Mouse (Mus musculus): ENCODE measurements around the gene Leo1. TPM values are rescaled to one million over a fixed set of nuclear protein-coding genes. Genes with fewer than 3 reads are reported as not detected.

Gene Leo1
- total and polyA plus RNA-seq, 3 experiments: 43.1 to 60.7 (median 49.9) TPM

DNA sequence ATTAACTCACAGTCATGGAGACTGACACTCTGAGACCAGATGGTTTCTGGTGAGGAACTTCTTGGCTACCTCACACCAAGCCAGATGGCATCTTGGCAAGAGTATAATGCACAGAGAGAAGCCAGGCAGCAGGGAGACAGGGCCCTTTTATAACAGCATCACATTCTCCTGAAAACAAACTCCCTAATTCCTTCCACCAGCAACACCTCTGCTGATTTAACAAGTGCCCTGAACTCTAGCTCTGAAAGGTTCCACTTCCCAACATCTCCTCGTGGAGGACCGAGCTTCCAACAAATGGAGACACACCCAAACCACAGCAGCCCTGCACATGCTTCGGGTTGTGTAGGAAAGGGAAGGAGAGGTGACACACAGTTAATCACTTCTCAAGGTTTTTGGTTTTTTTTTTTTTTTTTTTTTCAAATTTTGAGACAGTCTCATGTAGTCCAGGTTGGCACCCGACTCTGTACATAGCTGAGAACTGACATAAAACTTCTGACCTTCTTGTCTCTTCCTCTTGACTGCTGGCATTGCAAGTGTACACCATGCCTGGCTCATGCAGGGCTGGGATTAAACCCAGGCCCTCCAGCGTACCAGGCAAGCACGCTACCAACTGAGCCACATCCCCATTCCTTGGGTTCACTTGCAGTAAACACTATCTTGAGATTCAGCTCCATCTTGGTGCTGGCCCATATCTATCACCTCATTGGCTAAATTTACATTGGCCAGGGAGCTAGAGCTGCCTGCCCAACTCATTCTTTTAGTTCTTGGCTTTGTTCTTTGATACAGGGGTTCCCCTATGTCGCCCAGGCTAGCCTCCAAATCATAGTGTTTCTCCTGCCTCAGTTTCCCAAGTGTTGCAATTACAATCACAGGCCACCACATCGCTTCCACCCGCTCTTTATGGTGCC lies 13.7 kb upstream of the Leo1 start:
- Histone ChIP-seq H3K9ac (ENCODE audit: insufficient read depth, low read depth) (no peak overlapping the region), H3K9me3 (replicated peaks; ENCODE audit: low read length) (no peaks in the 10 kb centered on the region), H3K4me1 (ENCODE audit: control insufficient read depth in 1 of 2, insufficient read depth in 2 of 2) (peaks cover 3 to 27% of the 10 kb centered on the region in 2 experiments; a peak in 3 of 4 replicates), H3K36me3 (replicated peaks in 1 of 2; ENCODE audit: control insufficient read depth in 1 of 2, insufficient read depth in 1 of 2, low read length in 1 of 2) (no peaks in the 10 kb centered on the region), H3K27me3 (replicated peaks) (no peaks in the 10 kb centered on the region), H3K4me3 (replicated peaks in 1 of 3; ENCODE audit: low read depth in 2 of 3, low read length in 2 of 3, poor library complexity in 1 of 3) (no peak overlapping the region), H3K4me2 (ENCODE audit: insufficient read depth, low read depth, poor library complexity, severe bottlenecking) (no peak overlapping the region), H3K79me2 (replicated peaks; ENCODE audit: control insufficient read depth, extremely low read depth, insufficient read depth, poor library complexity, severe bottlenecking) (no peaks in the 10 kb centered on the region), H3K27ac (ENCODE audit: insufficient read depth, low read depth) (no peak overlapping the region)
- in situ Hi-C loops (cut with MboI; ENCODE audit: low pct_ligation_motif_present, low pct_unique_long_range_greater_than_20kb, low sequenced_read_pairs): no loop called here
- TF ChIP-seq UBTF (IDR thresholded peaks at IDR 0.05; ENCODE audit: low read depth, low read length) (no peak), CTCF (conservative IDR thresholded peaks at IDR 0.05 in 1 of 2, IDR thresholded peaks at IDR 0.05 in 1 of 2; ENCODE audit: low read depth in 2 of 2, low read length in 2 of 2) (no peak), RAD21 (IDR thresholded peaks at IDR 0.05; ENCODE audit: low read depth, low read length) (no peak), JUND (conservative IDR thresholded peaks at IDR 0.05; ENCODE audit: low read depth, low read length) (no peak), SIN3A (IDR thresholded peaks at IDR 0.05; ENCODE audit: low read length) (no peak), MAZ (IDR thresholded peaks at IDR 0.05; ENCODE audit: low read depth, low read length) (no peak), ZNF384 (IDR thresholded peaks at IDR 0.05; ENCODE audit: low read depth, low read length) (no peak), TCF12 (IDR thresholded peaks at IDR 0.05; ENCODE audit: low read depth, low read length) (no peak), CHD1 (IDR thresholded peaks at IDR 0.05; ENCODE audit: low read depth, low read length) (no peak), NELFE (IDR thresholded peaks at IDR 0.05; ENCODE audit: low read depth, low read length) (no peak), USF2 (conservative IDR thresholded peaks at IDR 0.05; ENCODE audit: low read depth, low read length) (no peak), KAT2A (IDR thresholded peaks at IDR 0.05; ENCODE audit: insufficient replicate concordance, low read length) (no peak), IRF4 (IDR thresholded peaks at IDR 0.05; ENCODE audit: low read depth, low read length) (no peak), RCOR1 (conservative IDR thresholded peaks at IDR 0.05; ENCODE audit: low read depth, low read length) (no peak), GABPA (IDR thresholded peaks at IDR 0.05; ENCODE audit: insufficient replicate concordance, low read depth, low read length) (no peak), MXI1 (IDR thresholded peaks at IDR 0.05; ENCODE audit: low read depth, low read length) (no peak), POLR2AphosphoS2 (IDR thresholded peaks at IDR 0.05; ENCODE audit: low read depth, low read length) (no peak), MEF2A (IDR thresholded peaks at IDR 0.05; ENCODE audit: borderline replicate concordance, low read depth, low read length) (no peak)
- DNase-seq (ENCODE audit: extremely low read depth): no peak
- dilution Hi-C loops (cut with MboI; ENCODE audit: extremely low pct_ligation_motif_present, extremely low pct_unique_long_range_greater_than_20kb, low sequenced_read_pairs): no loop called here

DNA sequence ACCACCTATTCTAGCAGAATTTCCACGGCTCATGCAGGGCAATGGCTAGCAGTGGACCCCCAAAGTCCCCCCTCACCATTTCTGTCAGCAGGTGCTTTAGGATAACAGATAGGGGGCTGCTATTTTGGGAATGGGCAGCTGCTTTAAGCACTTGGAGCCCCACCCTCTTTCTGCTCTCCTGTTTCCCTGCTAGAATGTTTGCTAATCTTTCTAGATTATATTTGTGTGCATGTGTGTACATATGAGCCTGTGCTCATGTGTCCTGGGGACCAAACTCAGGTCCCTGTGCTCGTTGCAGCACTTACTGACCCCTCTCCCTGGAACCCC lies 13.1 kb upstream of the Leo1 start:
- DNase-seq (ENCODE audit: extremely low read depth): no peak
- TF ChIP-seq MEF2A (IDR thresholded peaks at IDR 0.05; ENCODE audit: borderline replicate concordance, low read depth, low read length) (no peak), MXI1 (IDR thresholded peaks at IDR 0.05; ENCODE audit: low read depth, low read length) (no peak), TBP (conservative IDR thresholded peaks at IDR 0.05; ENCODE audit: low read depth, low read length) (no peak), ETS1 (conservative IDR thresholded peaks at IDR 0.05; ENCODE audit: low read depth, low read length) (no peak), ELF1 (IDR thresholded peaks at IDR 0.05; ENCODE audit: low read depth, low read length) (no peak), SIN3A (IDR thresholded peaks at IDR 0.05; ENCODE audit: low read length) (no peak), MAZ (IDR thresholded peaks at IDR 0.05; ENCODE audit: low read depth, low read length) (no peak), JUND (conservative IDR thresholded peaks at IDR 0.05; ENCODE audit: low read depth, low read length) (no peak)
- peaks cover 5 to 32% of the 10 kb centered on the region in 2 experiments for H3K4me1 ChIP-seq (ENCODE audit: control insufficient read depth in 1 of 2, insufficient read depth in 2 of 2)

More for the DNA sequence above, 13.1 kb upstream of the Leo1 start:
- Histone ChIP-seq H3K4me3 (replicated peaks in 1 of 3; ENCODE audit: low read depth in 2 of 3, low read length in 2 of 3, poor library complexity in 1 of 3) (no peak overlapping the region), H3K27me3 (replicated peaks) (no peaks in the 10 kb centered on the region), H3K9me3 (replicated peaks; ENCODE audit: low read length) (no peaks in the 10 kb centered on the region), H3K36me3 (replicated peaks in 1 of 2; ENCODE audit: control insufficient read depth in 1 of 2, insufficient read depth in 1 of 2, low read length in 1 of 2) (no peaks in the 10 kb centered on the region), H3K79me2 (replicated peaks; ENCODE audit: control insufficient read depth, extremely low read depth, insufficient read depth, poor library complexity, severe bottlenecking) (no peaks in the 10 kb centered on the region), H3K9ac (ENCODE audit: insufficient read depth, low read depth) (no peak overlapping the region), H3K4me2 (ENCODE audit: insufficient read depth, low read depth, poor library complexity, severe bottlenecking) (no peak overlapping the region), H3K27ac (ENCODE audit: insufficient read depth, low read depth) (no peak overlapping the region)
- dilution Hi-C loops (cut with MboI; ENCODE audit: extremely low pct_ligation_motif_present, extremely low pct_unique_long_range_greater_than_20kb, low sequenced_read_pairs): no loop called here
- in situ Hi-C loops (cut with MboI; ENCODE audit: low pct_ligation_motif_present, low pct_unique_long_range_greater_than_20kb, low sequenced_read_pairs): no loop called here
